ENCODE assay signal across 8 mouse cellular contexts in the genomic region with DNA sequence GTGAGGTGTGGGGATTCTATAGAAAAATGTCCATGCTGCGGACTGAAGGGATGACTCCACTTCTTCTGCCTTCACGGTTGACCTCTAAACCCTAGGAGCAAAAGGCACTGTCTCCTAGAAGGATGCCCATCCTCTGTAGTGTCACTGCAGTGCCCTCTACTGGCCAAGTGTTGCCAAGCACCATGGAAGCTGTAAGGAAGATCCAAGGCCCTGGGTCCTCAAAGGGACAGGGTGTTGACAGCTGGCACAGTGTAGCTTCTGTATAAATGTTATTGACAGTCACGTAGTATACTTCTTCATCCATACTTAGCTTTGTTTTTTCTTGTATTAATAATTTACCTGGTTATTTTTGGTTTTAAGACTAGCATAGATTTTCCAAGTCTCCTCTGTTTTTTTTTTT.
DNase-seq lines count a peak whose midpoint lies in the region; ATAC-seq and TF ChIP-seq lines count a peak whose summit lies in the region.
"Had no signal": no experiment of that assay in that cellular context is flagged by ENCODE, and none has a peak within 500 bp of the region (broad histone marks: within the 10 kb centered on the region; RNA-seq: fewer than 3 reads in every experiment).

No protein-coding gene starts in this region.

- H3K9ac ChIP-seq in intestine, embryonic 14.5 days (ENCODE audit: low read length): no peak overlapping the region
- no peak overlapping the region for H3K9ac ChIP-seq in midbrain, embryonic 12.5 days (replicated peaks)
- H3K9ac ChIP-seq: lung, embryonic 15.5 days had no signal

- H3K4me3 ChIP-seq in intestine, embryonic 14.5 days (ENCODE audit: low read depth, low read length): no peak overlapping the region
- no peak overlapping the region for H3K4me3 ChIP-seq in midbrain, embryonic 12.5 days
- H3K4me3 ChIP-seq in spleen, adult 2 months (ENCODE audit: extremely low read depth, insufficient read depth, insufficient read length): no peak overlapping the region
- H3K4me3 ChIP-seq: lung, embryonic 15.5 days had no signal

- no peaks in the 10 kb centered on the region for H3K9me3 ChIP-seq in intestine, embryonic 14.5 days (ENCODE audit: control insufficient read depth, low read length)
- no peaks in the 10 kb centered on the region for H3K9me3 ChIP-seq in midbrain, embryonic 12.5 days
- H3K9me3 ChIP-seq: lung, embryonic 15.5 days had no signal

- no peaks in the 10 kb centered on the region for H3K4me1 ChIP-seq in intestine, embryonic 14.5 days (replicated peaks; ENCODE audit: control insufficient read depth, insufficient read depth, low read length)
- H3K4me1 ChIP-seq in midbrain, embryonic 12.5 days: no peaks in the 10 kb centered on the region
- no peaks in the 10 kb centered on the region for H3K4me1 ChIP-seq in spleen, adult 2 months (ENCODE audit: control insufficient read depth, insufficient read depth, insufficient read length)
- H3K4me1 ChIP-seq: lung, embryonic 15.5 days had no signal

- H3K27ac ChIP-seq in intestine, embryonic 14.5 days (ENCODE audit: low read depth): no peak overlapping the region
- no peak overlapping the region for H3K27ac ChIP-seq in midbrain, embryonic 12.5 days (replicated peaks)
- H3K27ac ChIP-seq in spleen, adult 2 months (ENCODE audit: insufficient read depth, low read length): no peak overlapping the region
- H3K27ac ChIP-seq: lung, embryonic 15.5 days had no signal

- TF ChIP-seq CTCF in spleen, adult 2 months (IDR thresholded peaks at IDR 0.05; ENCODE audit: extremely low read depth, insufficient read depth, insufficient read length, insufficient replicate concordance): peak; percentile 86; the same call in 1 of the 2 replicates

- no peak overlapping the region for H3K4me2 ChIP-seq in intestine, embryonic 14.5 days (ENCODE audit: low read length)
- no peak overlapping the region for H3K4me2 ChIP-seq in midbrain, embryonic 12.5 days (replicated peaks)
- H3K4me2 ChIP-seq: lung, embryonic 15.5 days had no signal

- WGBS in intestine, embryonic 14.5 days: 7% methylated on average over 3 of the region's 3 CpGs
- WGBS in midbrain, embryonic 12.5 days: 20% methylated on average over 3 of the region's 3 CpGs
- WGBS in spleen, adult 2 months: 16% methylated on average over 3 of the region's 3 CpGs

- TF ChIP-seq POLR2A in spleen, adult 2 months (IDR thresholded peaks at IDR 0.05; ENCODE audit: low read depth, low read length): no peak

- peak; percentile 88 to 94 for DNase-seq in cerebellum, postnatal 14 days
- peak; percentile 86 for DNase-seq in gastrocnemius, adult 18-20 months (ENCODE audit: low spot score)
- DNase-seq in intestine, embryonic 14.5 days (ENCODE audit: low spot score): peak; percentile 90
- DNase-seq in left cerebral cortex, adult 8-10 months (ENCODE audit: low spot score in 2 of 2): peak; percentile 42 to 65
- peak; percentile 57 to 77 for DNase-seq in spleen, adult 2 months (ENCODE audit: low read depth in 1 of 2, low spot score in 2 of 2)

- H3K27me3 ChIP-seq in intestine, embryonic 14.5 days (replicated peaks; ENCODE audit: control insufficient read depth, insufficient read depth, low read length): no peaks in the 10 kb centered on the region
- H3K27me3 ChIP-seq in midbrain, embryonic 12.5 days: no peaks in the 10 kb centered on the region
- H3K27me3 ChIP-seq in spleen, adult 2 months (ENCODE audit: control insufficient read depth, insufficient read depth, low read length): no peaks in the 10 kb centered on the region
- H3K27me3 ChIP-seq: lung, embryonic 15.5 days had no signal

- H3K36me3 ChIP-seq in intestine, embryonic 14.5 days (ENCODE audit: control insufficient read depth, insufficient read depth, low read length): no peaks in the 10 kb centered on the region
- H3K36me3 ChIP-seq in midbrain, embryonic 12.5 days: no peaks in the 10 kb centered on the region
- H3K36me3 ChIP-seq in spleen, adult 2 months (ENCODE audit: control insufficient read depth, insufficient read depth, low read length): no peaks in the 10 kb centered on the region
- H3K36me3 ChIP-seq: lung, embryonic 15.5 days had no signal

- ATAC-seq in activated CD4-positive, CD25-positive, alpha-beta regulatory T cell, adult 4 months: peak; percentile 91
- ATAC-seq in intestine, embryonic 14.5 days (replicated peaks; ENCODE audit: low FRiP score, low TSS enrichment, low read depth): no peak; the same call in 1 of the 2 replicates
- peak; percentile 68; the same call in 1 of the 2 replicates for ATAC-seq in midbrain, embryonic 12.5 days (ENCODE audit: low FRiP score, low read depth)
